Mouse (Mus musculus) cortical plate, adult 2 months (tissue): Measurements from ENCODE around the gene A4galt. TPM values are rescaled to one million over a fixed set of nuclear protein-coding genes. Genes with fewer than 3 reads are reported as not detected.

Experiments
- H3K27ac ChIP-seq: fragments of 200-500 bp; 2 replicates; pipeline ENCODE4 v1.5.1; 2012; ENCODE audit warnings: low read length, control low read depth, inconsistent platforms; ENCODE audit not compliant: insufficient read depth
- H3K4me1 ChIP-seq: fragments of 200-500 bp; 2 replicates; pipeline ENCODE4 v1.6.1; 2011; ENCODE audit warnings: low read length; ENCODE audit not compliant: control insufficient read depth, insufficient read depth
- H3K4me3 ChIP-seq: fragments of 200-500 bp; 2 replicates; pipeline ENCODE4 v1.5.1; 2011; ENCODE audit warnings: mild to moderate bottlenecking, low read length, control low read depth; ENCODE audit not compliant: insufficient read depth
- CTCF ChIP-seq: fragments of 200-500 bp; IDR thresholded peaks from 2 replicates; pipeline ENCODE4 v1.5.1; 2011; ENCODE audit warnings: mild to moderate bottlenecking, control low read depth, low read length; ENCODE audit not compliant: insufficient read depth; ENCODE audit errors: extremely low read depth
- POLR2A ChIP-seq: fragments of 200-500 bp; IDR thresholded peaks from 2 replicates; pipeline ENCODE4 v1.6.1; 2011; ENCODE audit warnings: mild to moderate bottlenecking, low read length, control low read depth; ENCODE audit not compliant: insufficient read depth; ENCODE audit errors: extremely low read depth
- polyA plus RNA-seq: library from polyadenylated mRNA; depleted of rRNA; stranded (reverse); fragments of >200 nt; gene quantifications from 2 replicates; pipeline ENCODE4 v1.2.3, GENCODE M21; 2012

The A4galt gene
- polyA plus RNA-seq, 1 experiment = 4.7 TPM

DNA sequence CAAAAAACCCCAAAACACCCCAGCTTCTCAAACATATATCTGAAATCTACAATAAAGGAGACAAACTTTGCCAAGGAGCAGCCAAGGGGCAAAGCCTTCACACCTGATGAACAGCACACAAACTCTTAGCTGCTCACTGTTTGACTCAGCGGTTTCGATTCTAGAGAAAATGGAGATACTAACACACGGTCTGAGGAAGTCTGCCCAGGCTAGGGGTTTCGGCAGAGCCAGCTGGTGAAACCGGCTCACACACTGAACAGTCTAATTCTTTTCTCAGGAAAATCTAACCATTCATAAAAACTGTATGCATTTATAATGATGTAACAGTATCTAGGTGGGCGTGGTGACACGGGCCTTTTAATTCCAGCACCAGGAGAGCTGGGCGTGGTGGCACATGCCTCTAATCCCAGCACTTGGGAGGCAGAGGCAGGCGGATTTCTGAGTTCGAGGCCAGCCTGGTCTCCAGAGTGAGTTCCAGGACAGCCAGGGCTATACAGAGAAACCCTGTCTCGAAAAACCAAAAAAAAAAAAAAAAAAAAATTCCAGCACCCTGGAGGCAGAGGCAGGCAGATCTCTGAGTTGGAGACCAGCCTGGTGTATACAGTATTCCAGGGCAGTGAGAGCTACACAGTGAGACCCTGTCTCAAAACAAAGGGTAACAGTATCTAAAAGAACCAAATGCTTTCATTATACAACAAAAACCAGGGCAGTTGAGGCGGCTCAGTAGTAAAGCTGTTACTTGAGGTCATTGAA lies 1.9 kb downstream of the A4galt start:
- Histone ChIP-seq H3K4me3 (no peak overlapping the region), H3K27ac (no peak overlapping the region), H3K4me1 (no peaks in the 10 kb centered on the region)
- no peak for TF ChIP-seq POLR2A
- no peak for TF ChIP-seq CTCF

DNA sequence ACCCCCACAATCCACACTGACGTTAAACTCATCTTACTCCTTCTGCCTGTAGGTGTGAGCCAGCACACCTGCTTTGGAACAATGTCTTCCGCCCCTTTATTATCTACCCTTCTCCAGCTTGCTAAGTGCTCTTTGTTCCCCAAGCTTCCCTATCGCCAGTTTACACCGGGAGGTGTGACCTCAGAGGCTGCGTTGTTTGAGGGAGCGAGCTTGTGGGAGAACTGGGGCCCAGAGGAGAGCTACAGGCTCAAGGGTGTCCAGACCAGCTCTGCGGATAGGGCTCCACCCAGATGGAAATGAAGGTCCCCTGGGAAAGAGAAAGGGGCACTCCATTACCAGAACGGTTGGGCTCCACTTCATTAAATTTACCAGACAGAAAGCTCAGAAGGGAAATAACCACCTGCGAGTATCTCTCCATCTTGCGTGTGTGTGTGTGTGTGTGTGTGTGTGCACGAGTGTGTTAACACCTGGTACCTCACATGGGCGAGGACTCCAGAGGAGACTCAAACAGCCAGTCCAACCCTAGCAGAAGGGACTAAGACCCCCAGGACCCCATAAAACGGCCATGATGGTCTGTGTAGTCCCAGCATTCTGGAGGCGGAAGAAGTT lies 3.2 kb downstream of the A4galt start:
- no peak overlapping the region for H3K27ac ChIP-seq
- TF ChIP-seq CTCF (no peak), POLR2A (no peak)
- H3K4me1 ChIP-seq = no peaks in the 10 kb centered on the region
- no peak overlapping the region for H3K4me3 ChIP-seq

DNA sequence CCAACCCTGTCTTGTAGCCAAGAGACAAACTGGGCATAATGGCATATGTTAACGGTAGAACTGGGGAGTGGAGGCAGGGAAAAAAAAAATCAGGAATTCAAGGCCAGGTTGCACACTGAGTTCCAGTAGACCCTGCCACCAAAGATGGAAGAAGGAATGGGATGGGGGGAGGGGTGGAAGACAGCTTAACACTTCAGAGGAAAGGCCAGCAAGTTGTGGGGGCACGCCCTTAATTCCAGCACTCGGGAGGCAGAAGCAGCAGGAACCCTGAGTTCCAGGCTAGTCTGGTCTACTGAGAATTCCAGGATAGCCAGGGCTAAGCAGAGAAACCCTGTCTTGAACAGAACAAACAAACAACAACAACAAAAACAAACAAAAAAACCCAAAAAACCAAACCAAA lies 7.2 kb downstream of the A4galt start:
- H3K4me1 ChIP-seq = no peaks in the 10 kb centered on the region
- no peak overlapping the region for H3K27ac ChIP-seq
- H3K4me3 ChIP-seq = no peak overlapping the region
- no peak for TF ChIP-seq POLR2A
- no peak for TF ChIP-seq CTCF

DNA sequence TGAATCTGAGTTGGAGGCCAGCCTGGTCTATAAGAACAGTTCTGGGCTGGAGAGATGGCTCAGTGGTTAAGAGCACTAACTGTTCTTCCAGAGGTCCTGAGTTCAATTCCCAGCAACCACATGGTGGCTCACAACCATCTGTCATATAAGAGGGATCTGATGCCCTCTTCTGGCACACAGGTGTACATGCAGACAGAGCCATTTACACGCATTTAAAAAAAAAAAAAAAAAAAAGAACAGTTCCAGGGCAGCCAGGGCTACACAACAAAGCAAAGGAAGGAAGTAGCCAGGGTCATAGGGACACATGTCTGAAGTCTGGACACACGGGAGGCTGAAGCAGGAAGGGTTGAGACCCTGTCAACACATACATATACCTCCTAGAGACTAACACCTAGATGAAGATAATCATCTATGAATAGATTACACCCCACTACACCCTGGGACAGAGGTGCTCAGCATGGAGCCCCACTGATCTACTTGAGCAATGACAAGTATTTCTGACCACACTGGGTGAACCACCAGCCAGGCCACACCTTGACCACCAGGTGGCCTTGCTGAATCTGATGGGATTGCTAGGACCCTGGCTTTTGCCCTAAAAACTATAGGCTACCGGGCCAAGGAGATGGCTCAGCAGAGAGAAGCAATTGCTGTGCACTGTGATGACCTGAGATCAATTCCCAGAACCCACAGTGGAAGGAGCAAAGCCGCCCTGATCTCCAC lies 9.5 kb downstream of the A4galt start:
- H3K4me1 ChIP-seq = no peaks in the 10 kb centered on the region
- no peak overlapping the region for H3K27ac ChIP-seq
- no peak for TF ChIP-seq CTCF
- no peak for TF ChIP-seq POLR2A
- H3K4me3 ChIP-seq = no peak overlapping the region

DNA sequence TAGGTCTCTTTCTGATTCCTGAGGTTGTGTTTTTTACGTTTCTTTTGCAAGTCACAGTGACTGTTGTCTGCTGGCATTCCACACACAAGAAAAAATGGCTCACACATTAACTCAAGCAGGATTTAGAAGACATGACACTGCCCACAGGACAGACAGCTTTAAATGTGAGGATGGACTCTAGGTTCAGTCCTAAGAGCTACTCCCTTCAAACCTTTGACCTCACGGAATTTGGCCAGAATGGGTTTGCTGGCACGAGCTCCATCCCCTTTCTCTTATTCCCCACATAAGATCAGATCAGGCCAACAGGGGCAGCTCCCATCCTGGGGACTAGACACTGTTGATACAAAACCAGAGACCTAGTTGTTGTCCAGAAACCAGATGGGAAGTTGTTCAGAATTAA lies 10.1 kb downstream of the A4galt start:
- Histone ChIP-seq H3K4me3 (no peak overlapping the region), H3K4me1 (no peaks in the 10 kb centered on the region), H3K27ac (no peak overlapping the region)
- TF ChIP-seq CTCF (no peak), POLR2A (no peak)

DNA sequence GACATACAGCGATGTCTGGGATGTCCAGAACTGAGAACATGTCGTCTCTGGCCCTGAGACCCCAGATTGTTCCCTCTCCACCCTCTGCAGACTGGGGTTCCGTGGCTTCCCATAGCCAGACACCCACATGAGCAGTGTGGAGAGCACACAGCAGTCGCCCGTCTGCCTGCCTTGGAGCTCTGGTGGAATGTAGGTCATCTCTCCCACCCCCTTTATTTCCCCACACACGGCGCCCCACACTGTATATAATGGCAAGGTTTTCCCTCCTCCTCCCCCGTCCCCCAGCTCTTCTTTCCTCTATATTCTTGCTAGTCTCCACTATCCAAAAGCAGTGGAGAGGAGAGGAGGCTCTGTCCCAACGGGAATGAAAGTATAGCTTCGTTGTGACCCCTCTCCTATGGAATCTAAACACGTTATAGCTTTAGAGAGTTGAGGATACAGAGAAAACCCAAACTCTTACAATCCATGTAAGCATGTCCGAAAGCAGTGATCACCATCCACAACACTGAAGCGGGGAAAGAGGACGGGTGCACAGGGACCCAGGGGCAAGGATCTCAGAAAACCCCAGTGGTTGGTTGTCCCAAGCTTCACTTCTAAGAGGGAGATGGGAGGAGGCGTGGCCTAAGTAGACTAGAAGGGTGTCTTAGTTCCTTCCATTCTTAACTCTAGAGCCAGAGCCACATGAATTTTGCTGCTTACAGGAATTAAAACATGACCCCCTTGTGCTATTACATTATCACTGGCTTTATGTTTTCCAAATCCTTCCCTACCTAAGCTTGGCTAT lies 13.9 kb downstream of the A4galt start:
- Histone ChIP-seq H3K4me1 (no peaks in the 10 kb centered on the region), H3K4me3 (no peak overlapping the region), H3K27ac (no peak overlapping the region)
- TF ChIP-seq POLR2A (no peak), CTCF (no peak)

DNA sequence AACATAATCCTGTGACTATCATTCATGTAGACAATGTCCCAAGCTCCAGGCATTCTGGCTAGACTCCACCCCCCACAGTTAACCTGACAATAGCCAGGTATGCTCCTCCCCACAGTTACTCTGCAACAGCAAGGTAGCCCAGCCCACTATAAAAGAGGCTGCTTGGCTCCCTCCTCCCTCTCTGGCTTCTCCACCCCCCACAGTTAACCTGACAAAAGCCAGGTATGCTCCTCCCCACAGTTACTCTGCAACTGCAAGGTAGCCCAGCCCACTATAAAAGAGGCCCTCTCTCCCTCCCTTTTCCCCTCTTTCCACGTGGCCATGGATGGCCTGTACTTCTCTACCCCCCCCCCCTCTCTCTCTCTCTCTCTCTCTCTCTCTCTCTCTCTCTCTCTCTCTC lies 14.8 kb downstream of the A4galt start:
- Histone ChIP-seq H3K27ac (no peak overlapping the region), H3K4me1 (no peaks in the 10 kb centered on the region), H3K4me3 (no peak overlapping the region)
- TF ChIP-seq POLR2A (no peak), CTCF (no peak)

DNA sequence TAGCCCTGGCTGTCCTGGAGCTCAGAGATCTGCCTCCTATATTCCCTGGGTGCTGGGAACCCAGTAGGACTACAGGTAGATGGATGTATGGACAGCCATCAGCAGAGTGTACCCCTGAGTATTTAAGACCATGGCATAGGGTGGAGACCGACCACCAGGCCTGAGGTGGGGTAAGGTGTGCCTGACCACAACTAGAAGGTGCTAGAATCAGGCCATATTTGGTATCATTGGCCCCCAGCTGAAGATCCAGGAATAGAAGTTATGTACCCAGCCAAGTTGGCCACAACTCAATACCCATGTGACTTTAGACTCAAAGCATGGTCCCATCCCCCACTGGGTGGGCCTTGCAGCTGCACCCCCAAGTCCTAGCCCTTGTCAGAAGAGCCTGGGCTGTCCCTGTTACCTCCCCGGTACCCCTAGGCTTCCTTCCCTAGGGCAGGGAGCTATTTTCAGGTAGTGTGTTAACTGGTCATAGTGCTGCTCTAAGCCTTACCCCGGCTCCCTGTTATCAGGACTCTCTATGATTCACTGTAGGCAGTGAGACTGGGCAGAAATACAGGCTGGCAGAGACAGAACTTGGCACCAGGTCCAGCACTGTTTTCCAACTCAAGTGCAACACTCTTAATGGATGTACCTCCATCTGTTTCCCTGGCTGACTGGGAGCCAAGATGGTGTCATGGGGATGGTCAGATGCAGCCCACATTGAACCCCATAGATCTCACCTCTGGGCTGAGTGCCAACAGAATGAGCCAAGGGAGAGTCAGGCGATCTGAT lies 18.2 kb downstream of the A4galt start:
- Histone ChIP-seq H3K4me3 (no peak overlapping the region), H3K27ac (no peak overlapping the region), H3K4me1 (no peaks in the 10 kb centered on the region)
- TF ChIP-seq POLR2A (no peak), CTCF (no peak)
